Mouse (Mus musculus) stomach, embryonic 15.5 days (tissue): Measurements from ENCODE around the gene Prr19. TPM values are rescaled to one million over a fixed set of nuclear protein-coding genes. Genes with fewer than 3 reads are reported as not detected.

Experiments
- ATAC-seq: fragments of 200-750 bp; cut with Nextera tagmentation; 2 replicates; pipeline ENCODE4 v1.8.0; 2017; ENCODE audit warnings: low read depth, moderate number of reproducible peaks, moderate TSS enrichment; ENCODE audit not compliant: insufficient read depth, low FRiP score
- H3K27ac ChIP-seq: fragments of 300-500 bp; sonication (generic); 2 replicates; pipeline ENCODE4 v1.5.1; 2015; ENCODE audit warnings: mild to moderate bottlenecking, inconsistent platforms
- H3K27me3 ChIP-seq: fragments of 300-500 bp; sonication (generic); replicated peaks from 2 replicates; pipeline ENCODE4 v1.6.1; 2015; ENCODE audit warnings: inconsistent platforms
- H3K36me3 ChIP-seq: fragments of 300-500 bp; sonication (generic); 2 replicates; pipeline ENCODE4 v1.6.1; 2015; ENCODE audit warnings: inconsistent platforms
- H3K4me1 ChIP-seq: fragments of 300-500 bp; sonication (generic); 2 replicates; pipeline ENCODE4 v1.6.1; 2015; ENCODE audit warnings: inconsistent platforms
- H3K4me2 ChIP-seq: fragments of 300-500 bp; sonication (generic); 2 replicates; pipeline ENCODE4 v1.6.1; 2015; ENCODE audit warnings: mild to moderate bottlenecking, inconsistent platforms
- H3K4me3 ChIP-seq: fragments of 300-500 bp; sonication (generic); replicated peaks from 2 replicates; pipeline ENCODE4 v1.5.1; 2015; ENCODE audit warnings: inconsistent platforms
- H3K9ac ChIP-seq: fragments of 300-500 bp; sonication (generic); 2 replicates; pipeline ENCODE4 v1.6.1; 2015; ENCODE audit warnings: inconsistent platforms
- H3K9me3 ChIP-seq: fragments of 300-500 bp; sonication (generic); 2 replicates; pipeline ENCODE4 v1.6.1; 2016; ENCODE audit warnings: inconsistent platforms
- WGBS: fragments of 180-500 bp; shearing (Covaris S2); methylation state at CpG from one replicate; pipeline ENCODE4 v1.1.7; 2015; 5-methylcytosine and 5-hydroxymethylcytosine counted together
- polyA plus RNA-seq: library from polyadenylated mRNA; unstranded; fragments of >200 nt; fragmentation: Nextera tagmentation; extraction: Ambion mirVana; gene quantifications from 2 replicates; pipeline ENCODE4 v1.2.1, GENCODE M21; 2015

Prr19 gene
- polyA plus RNA-seq, 1 experiment from 2014 or later, result 0.41 TPM

- H3K4me3 ChIP-seq, result no peak overlapping the region
- no peaks in the 10 kb centered on the region for H3K27me3 ChIP-seq
- no peak for ATAC-seq
- H3K9me3 ChIP-seq, result no peaks in the 10 kb centered on the region
- H3K27ac ChIP-seq, result no peak overlapping the region
- WGBS, result 80% methylated on average over 8 of the region's 8 CpGs
- H3K36me3 ChIP-seq, result peaks cover 50% of the 10 kb centered on the region
- no peaks in the 10 kb centered on the region for H3K4me1 ChIP-seq
- no peak overlapping the region for H3K4me2 ChIP-seq
- H3K9ac ChIP-seq, result no peak overlapping the region
Measured at GRCm38 (mm10) chr7:25348861-25349260, 47.6 kb downstream of the Prr19 start.

Other genes starting within 250 kb of the Prr19 start
- 5.4 and 6.3 TPM in 2 replicates for gene Grik5, start 229.1 kb upstream of the Prr19 start, polyA plus RNA-seq
- gene Zfp574, start 228.8 kb upstream of the Prr19 start, polyA plus RNA-seq, result 26.7 and 27.3 TPM in 2 replicates
- 1.4 and 1.6 TPM in 2 replicates for gene Pou2f2, start 121.7 kb upstream of the Prr19 start, polyA plus RNA-seq
- gene Dedd2, start 80.8 kb upstream of the Prr19 start, polyA plus RNA-seq, result 15.1 and 15.2 TPM in 2 replicates
- gene Zfp526, start 80.0 kb upstream of the Prr19 start, polyA plus RNA-seq, result 2.8 and 3.1 TPM in 2 replicates
- gene Gsk3a, start 63.6 kb upstream of the Prr19 start, polyA plus RNA-seq, result 9.4 and 10.5 TPM in 2 replicates
- 13.0 and 17.6 TPM in 2 replicates for gene Erf, start 50.6 kb upstream of the Prr19 start, polyA plus RNA-seq
- gene Cic, start 33.7 kb upstream of the Prr19 start, polyA plus RNA-seq, result 33.8 and 36.4 TPM in 2 replicates
- gene Pafah1b3, start 3.4 kb upstream of the Prr19 start, polyA plus RNA-seq, result 201 and 215 TPM in 2 replicates
- gene Tmem145, start 4.7 kb downstream of the Prr19 start, polyA plus RNA-seq, result 1.4 and 1.6 TPM in 2 replicates
- 10.3 and 10.9 TPM in 2 replicates for gene Megf8, start 15.8 kb downstream of the Prr19 start, polyA plus RNA-seq
- 107 and 419 TPM in 2 replicates for gene Cnfn, start 68.3 kb downstream of the Prr19 start, polyA plus RNA-seq
- gene Lipe, start 97.3 kb downstream of the Prr19 start, polyA plus RNA-seq, result 8.3 and 8.4 TPM in 2 replicates
- 0.36 and 0.42 TPM in 2 replicates for gene Cxcl17, start 111.5 kb downstream of the Prr19 start, polyA plus RNA-seq
- 32.4 and 54.7 TPM in 2 replicates for gene Ceacam1, start 176.2 kb downstream of the Prr19 start, polyA plus RNA-seq
- gene Ceacam2, start 238.4 kb downstream of the Prr19 start, polyA plus RNA-seq, result not detected in 2 replicates